Mouse (Mus musculus) retina, embryonic 14.5 days (tissue): Measurements from ENCODE around the gene Msantd2.

ENCODE experiments used
- DNase-seq: peaks from one replicate; pipeline ENCODE4 v3.0.0-alpha.2; 2015; ENCODE audit warnings: low spot score

The Msantd2 gene

GRCm38 (mm10) chr9:37504348-37504747 is 15.2 kb downstream of the Msantd2 start:
- DNase-seq, result no peak

- DNase-seq, result no peak
Measured at GRCm38 (mm10) chr9:37506023-37506422, 16.9 kb downstream of the Msantd2 start.

- DNase-seq, result no peak
Measured at GRCm38 (mm10) chr9:37512097-37512496, 23.0 kb downstream of the Msantd2 start.

- no peak for DNase-seq
Measured at GRCm38 (mm10) chr9:37514456-37514855, 25.3 kb downstream of the Msantd2 start.

- no peak for DNase-seq
Measured at GRCm38 (mm10) chr9:37517467-37517866, 28.3 kb downstream of the Msantd2 start.

- no peak for DNase-seq
Measured at GRCm38 (mm10) chr9:37518991-37519390, 29.9 kb downstream of the Msantd2 start.

- no peak for DNase-seq
Measured at GRCm38 (mm10) chr9:37519995-37520394, 30.9 kb downstream of the Msantd2 start.

- DNase-seq, result no peak
Measured at GRCm38 (mm10) chr9:37525461-37525860, 36.3 kb downstream of the Msantd2 start.

GRCm38 (mm10) chr9:37526443-37527395 is 37.6 kb downstream of the Msantd2 start:
- no peak for DNase-seq

GRCm38 (mm10) chr9:37527396-37528224 is 38.5 kb downstream of the Msantd2 start, which contains the start of gene Esam:
Esam (plus strand) TSS chr9:37528078.
- no peak for DNase-seq

GRCm38 (mm10) chr9:37528225-37528970 is 39.3 kb downstream of the Msantd2 start:
- DNase-seq, result no peak

GRCm38 (mm10) chr9:37530031-37530887 is 41.1 kb downstream of the Msantd2 start:
- DNase-seq, result peak; percentile 47

- DNase-seq, result peak; percentile 86
Measured at GRCm38 (mm10) chr9:37530888-37531705, 42.0 kb downstream of the Msantd2 start.

- DNase-seq, result no peak
Measured at GRCm38 (mm10) chr9:37536851-37537250, 47.7 kb downstream of the Msantd2 start.

- DNase-seq, result no peak
Measured at GRCm38 (mm10) chr9:37537658-37538250, 48.6 kb downstream of the Msantd2 start.

GRCm38 (mm10) chr9:37539170-37540025 is 50.3 kb downstream of the Msantd2 start, which contains the start of gene Vsig2:
Vsig2 (plus strand) TSS chr9:37539255.
- no peak for DNase-seq

GRCm38 (mm10) chr9:37540226-37540625 is 51.1 kb downstream of the Msantd2 start:
- no peak for DNase-seq

- DNase-seq, result no peak
Measured at GRCm38 (mm10) chr9:37540701-37541575, 51.8 kb downstream of the Msantd2 start.
